Mouse (Mus musculus) ovary, postnatal 36 days (tissue): ENCODE results near the gene Gjb1.
A peak's percentile ranks its signal among the peaks of the same experiment; 100 is the strongest.
"Not testable (repeated sequence)": the region's sequence is repeated elsewhere in the genome, so short reads cannot be mapped to it uniquely, and the experiment has no call there.

Source experiments
- DNase-seq: peaks from one replicate; pipeline ENCODE4 v3.0.0; 2022; ENCODE audit warnings: low spot score, mixed read lengths

Gjb1 gene

GRCm38 (mm10) chrX:101376190-101376968 is at the start of gene Gjb1:
TSS of gene Gjb1 (plus strand) at chrX:101376378.
- no peak for DNase-seq

GRCm38 (mm10) chrX:101329372-101330028 is 46.7 kb upstream of the Gjb1 start:
- peak; percentile 35 for DNase-seq

- DNase-seq = peak; percentile 7
These were observed 44.2 kb upstream of the Gjb1 start for GRCm38 (mm10) chrX:101332031-101332374.

- peak; percentile 81 for DNase-seq
These were observed 43.6 kb upstream of the Gjb1 start for GRCm38 (mm10) chrX:101332375-101333211.

GRCm38 (mm10) chrX:101334606-101335005 is 41.6 kb upstream of the Gjb1 start:
- DNase-seq = no peak

GRCm38 (mm10) chrX:101338666-101339065 is 37.5 kb upstream of the Gjb1 start:
- DNase-seq = no peak

- DNase-seq = not testable (repeated sequence)
These were observed 33.3 kb upstream of the Gjb1 start for GRCm38 (mm10) chrX:101342837-101343236.

- no peak for DNase-seq
These were observed 30.7 kb upstream of the Gjb1 start for GRCm38 (mm10) chrX:101345456-101345855.

GRCm38 (mm10) chrX:101346475-101346874 is 29.7 kb upstream of the Gjb1 start:
- no peak for DNase-seq

GRCm38 (mm10) chrX:101351188-101351587 is 25.0 kb upstream of the Gjb1 start:
- no peak for DNase-seq

- not testable (repeated sequence) for DNase-seq
These were observed 17.3 kb upstream of the Gjb1 start for GRCm38 (mm10) chrX:101358902-101359301.

- no peak for DNase-seq
These were observed 7.2 kb upstream of the Gjb1 start for GRCm38 (mm10) chrX:101369001-101369400.

GRCm38 (mm10) chrX:101370573-101370972 is 5.6 kb upstream of the Gjb1 start:
- DNase-seq = no peak

- no peak for DNase-seq
These were observed 3.2 kb upstream of the Gjb1 start for GRCm38 (mm10) chrX:101372946-101373345.

- no peak for DNase-seq
These were observed 898 bp downstream of the Gjb1 start for GRCm38 (mm10) chrX:101377076-101377475.

GRCm38 (mm10) chrX:101379744-101380143 is 3.6 kb downstream of the Gjb1 start:
- no peak for DNase-seq

- no peak for DNase-seq
These were observed 7.3 kb downstream of the Gjb1 start for GRCm38 (mm10) chrX:101383455-101383854.

- DNase-seq = no peak
These were observed 8.4 kb downstream of the Gjb1 start for GRCm38 (mm10) chrX:101384439-101385137.

- DNase-seq = no peak
These were observed 10.0 kb downstream of the Gjb1 start for GRCm38 (mm10) chrX:101386222-101386621.

- DNase-seq = no peak
These were observed 12.8 kb downstream of the Gjb1 start for GRCm38 (mm10) chrX:101388866-101389537.

GRCm38 (mm10) chrX:101394341-101394740 is 18.2 kb downstream of the Gjb1 start:
- no peak for DNase-seq
